Mouse (Mus musculus): ENCODE measurements at regions not wholly inside any gene's neighbourhood (a gene's known extent, or its start where the extent isn't known, plus 50 kb on each side); places are given as distances from the start of the nearest gene placed in this dataset.

DNA sequence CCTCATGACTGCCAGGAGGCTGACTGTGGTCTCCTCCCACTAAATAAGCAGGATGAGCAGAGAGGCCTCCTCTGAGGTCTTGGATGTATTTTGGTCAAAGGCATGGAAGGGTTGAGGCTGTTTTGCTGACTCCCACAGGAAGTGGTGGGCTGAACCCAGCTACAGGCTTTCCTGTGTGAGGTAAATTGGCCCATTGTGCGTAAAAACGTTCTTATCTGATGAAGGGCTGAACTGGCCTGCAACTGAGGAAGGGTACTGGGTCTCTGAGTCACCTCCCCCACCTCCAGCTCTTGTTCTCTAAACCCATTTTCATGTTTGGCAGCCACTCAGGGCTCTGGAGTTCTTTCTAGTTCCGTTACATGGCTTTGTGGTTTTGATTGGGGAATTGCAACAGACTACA lies 138.7 kb downstream of the Cog6 start:
- TF ChIP-seq CTCF (IDR thresholded peaks at IDR 0.05; ENCODE audit: low read depth, low read length), result no peak
- TF ChIP-seq POLR2A (IDR thresholded peaks at IDR 0.05; ENCODE audit: borderline replicate concordance, low read depth, low read length), result no peak

Measured in bone marrow macrophage, adult 2 months (primary cell).